Mouse (Mus musculus): ENCODE measurements around the gene Stx16. TPM values are rescaled to one million over a fixed set of nuclear protein-coding genes. Genes with fewer than 3 reads are reported as not detected.

Gene Stx16
- polyA plus RNA-seq, 1 experiment from 2014 or later, result 6.2 TPM

DNA sequence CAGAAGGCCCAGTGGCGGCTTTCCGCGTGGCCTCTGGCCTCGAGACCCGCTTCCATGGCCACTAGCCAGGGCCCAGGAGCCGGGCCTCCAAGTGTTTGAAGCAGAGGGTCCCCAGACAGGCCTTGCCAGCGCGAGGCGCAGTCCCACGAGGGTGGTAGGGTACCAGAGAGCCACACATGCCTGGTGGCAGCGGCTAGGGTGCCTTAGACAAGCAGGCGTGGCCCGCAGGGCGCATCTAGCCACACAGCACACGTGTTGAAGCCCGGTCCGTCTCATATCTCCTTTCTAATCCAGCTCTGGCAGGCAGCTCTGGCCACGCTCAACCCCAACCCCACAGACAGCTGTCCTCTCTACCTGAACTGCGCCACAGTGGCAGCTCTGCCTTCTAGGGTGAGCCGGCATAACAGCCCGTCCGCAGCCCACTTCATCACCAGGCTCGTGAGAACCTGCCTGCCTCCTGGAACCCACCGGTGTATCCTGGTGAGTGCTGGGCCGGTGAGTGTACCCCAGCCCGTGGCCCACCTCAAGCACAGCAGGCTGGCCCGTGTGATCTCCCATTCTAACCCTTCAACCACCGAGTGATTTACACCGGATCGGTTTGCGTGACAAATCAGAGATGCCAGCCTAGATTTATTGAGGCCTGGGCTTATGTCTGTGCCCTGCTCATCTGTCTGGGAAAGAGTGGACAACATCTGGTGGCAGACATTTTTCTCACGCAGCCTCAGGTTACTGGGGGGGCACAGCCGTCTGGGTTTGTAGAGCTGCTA, 34.9 kb downstream of the Stx16 start:
- no peaks in the 10 kb centered on the region for H3K9me3 ChIP-seq (replicated peaks; ENCODE audit: low read length)
- no peak for ATAC-seq (replicated peaks; ENCODE audit: low FRiP score, low read depth)
- TF ChIP-seq CTCF (IDR thresholded peaks at IDR 0.05; ENCODE audit: low read depth), result no peak
- peak overlapping the region; percentile 89 for H3K4me2 ChIP-seq (ENCODE audit: low read length)
- WGBS, result 39% methylated on average over 33 of the region's 33 CpGs
- peaks cover 12% of the 10 kb centered on the region for H3K4me1 ChIP-seq (replicated peaks; ENCODE audit: insufficient read depth, low read length)
- H3K27me3 ChIP-seq (ENCODE audit: insufficient read depth, low read length), result no peaks in the 10 kb centered on the region
- peak overlapping the region; percentile 89 for H3K9ac ChIP-seq (ENCODE audit: low read depth, low read length)
- peak overlapping the region; percentile 71; the same call in 1 of the 2 replicates for H3K27ac ChIP-seq
- peak overlapping the region; percentile 57 for H3K4me3 ChIP-seq (replicated peaks; ENCODE audit: low read depth, low read length)
- peaks cover 26% of the 10 kb centered on the region; the same call in 1 of the 2 replicates for H3K36me3 ChIP-seq (ENCODE audit: insufficient read depth, low read length)
- DNase-seq (ENCODE audit: low spot score), result peak; percentile 26

DNA sequence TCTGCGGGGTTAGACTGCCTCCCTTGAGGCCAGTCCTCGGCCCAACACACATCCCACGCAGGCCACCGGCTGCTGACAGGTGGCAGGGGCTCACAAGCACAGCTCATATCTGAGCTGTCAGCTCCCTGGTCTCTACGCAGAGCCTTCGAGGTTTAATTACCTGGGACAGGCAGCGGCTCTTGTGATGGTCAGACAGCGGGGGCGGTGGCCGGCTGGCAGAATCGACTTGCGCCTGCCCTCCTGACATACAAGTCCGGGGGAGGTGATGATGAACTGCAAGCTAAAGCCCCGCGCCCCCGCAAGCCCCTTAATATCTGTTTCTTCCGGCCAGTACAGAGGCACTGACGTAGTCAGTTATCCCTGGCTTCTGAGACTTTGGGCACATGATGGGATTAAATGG, 36.8 kb downstream of the Stx16 start:
- Histone ChIP-seq H3K4me3 (replicated peaks; ENCODE audit: low read depth, low read length) (no peak overlapping the region), H3K9ac (ENCODE audit: low read depth, low read length) (no peak overlapping the region), H3K4me2 (ENCODE audit: low read length) (no peak overlapping the region), H3K27me3 (ENCODE audit: insufficient read depth, low read length) (no peaks in the 10 kb centered on the region), H3K9me3 (replicated peaks; ENCODE audit: low read length) (no peaks in the 10 kb centered on the region), H3K27ac (no peak overlapping the region), H3K36me3 (ENCODE audit: insufficient read depth, low read length) (peaks cover 34% of the 10 kb centered on the region; the same call in 1 of the 2 replicates), H3K4me1 (replicated peaks; ENCODE audit: insufficient read depth, low read length) (peaks cover 12% of the 10 kb centered on the region)
- WGBS, result 31% methylated on average over 18 of the region's 18 CpGs
- TF ChIP-seq CTCF (IDR thresholded peaks at IDR 0.05; ENCODE audit: low read depth), result no peak
- DNase-seq (ENCODE audit: low spot score) (peak; percentile 79), ATAC-seq (replicated peaks; ENCODE audit: low FRiP score, low read depth) (peak; percentile 31; the same call in 1 of the 2 replicates)

DNA sequence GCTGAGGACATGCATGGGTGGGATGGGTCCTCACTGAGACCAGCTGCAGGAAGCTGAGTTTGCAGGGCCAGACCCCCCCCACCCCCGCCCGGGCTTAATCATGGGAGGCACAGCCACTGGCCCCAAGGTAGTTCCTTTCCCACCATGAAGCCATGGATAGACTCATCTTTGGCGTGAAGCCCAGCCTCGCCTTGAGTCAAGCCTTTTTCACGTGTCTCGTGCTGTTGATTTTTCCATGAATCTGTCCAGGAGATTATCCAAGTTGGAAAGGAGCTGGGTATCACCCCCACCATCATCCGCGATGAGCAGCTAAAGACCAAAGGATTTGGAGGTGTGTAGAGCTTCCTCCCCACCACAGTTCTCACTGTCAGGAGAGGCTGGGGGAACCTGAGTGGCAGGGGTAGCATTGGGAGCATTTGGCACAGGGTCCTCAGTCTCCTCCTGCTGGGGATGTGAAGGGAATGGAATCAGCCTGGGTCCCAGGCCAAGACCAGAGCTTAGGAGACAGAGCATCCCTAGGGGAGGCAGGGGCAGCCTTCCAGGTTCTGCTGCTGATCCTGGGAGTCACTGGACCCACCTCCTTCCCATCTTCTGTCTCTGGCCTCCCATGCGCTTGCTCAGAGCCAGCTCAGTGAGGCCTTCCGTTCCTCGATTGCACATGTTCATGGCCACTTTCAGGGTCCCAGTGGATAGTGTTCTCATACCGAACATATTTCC, 38.2 kb downstream of the Stx16 start:
- WGBS, result 85% methylated on average over 12 of the region's 12 CpGs
- Histone ChIP-seq H3K36me3 (ENCODE audit: insufficient read depth, low read length) (peaks cover 35% of the 10 kb centered on the region; the same call in 1 of the 2 replicates), H3K27ac (no peak overlapping the region), H3K4me3 (replicated peaks; ENCODE audit: low read depth, low read length) (no peak overlapping the region), H3K4me2 (ENCODE audit: low read length) (no peak overlapping the region), H3K27me3 (ENCODE audit: insufficient read depth, low read length) (no peaks in the 10 kb centered on the region), H3K9me3 (replicated peaks; ENCODE audit: low read length) (no peaks in the 10 kb centered on the region), H3K9ac (ENCODE audit: low read depth, low read length) (no peak overlapping the region), H3K4me1 (replicated peaks; ENCODE audit: insufficient read depth, low read length) (peaks cover 12% of the 10 kb centered on the region)
- ATAC-seq (replicated peaks; ENCODE audit: low FRiP score, low read depth) (no peak), DNase-seq (ENCODE audit: low spot score) (no peak)
- no peak for TF ChIP-seq CTCF (IDR thresholded peaks at IDR 0.05; ENCODE audit: low read depth)

DNA sequence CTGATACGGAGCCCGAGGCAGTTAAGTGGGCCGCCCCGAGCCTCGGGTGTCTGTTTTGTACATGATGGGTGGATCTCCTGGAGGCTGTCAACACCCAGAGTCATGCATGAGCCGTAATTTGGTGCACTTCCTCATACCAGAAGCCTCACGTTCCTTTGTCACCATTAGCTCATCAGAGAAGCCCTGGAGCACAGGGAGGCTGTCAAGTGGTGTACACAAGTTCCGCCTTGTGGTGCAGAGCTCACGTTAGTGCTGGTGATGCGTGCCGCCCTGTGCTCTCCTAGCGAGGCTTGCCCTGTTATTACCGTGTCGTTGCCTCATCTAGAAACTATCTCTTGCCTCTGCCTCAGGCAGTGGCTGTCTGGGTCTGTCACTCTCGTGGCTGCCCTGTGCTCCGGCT, 40.8 kb downstream of the Stx16 start:
- Histone ChIP-seq H3K4me2 (ENCODE audit: low read length) (no peak overlapping the region), H3K36me3 (ENCODE audit: insufficient read depth, low read length) (peaks cover 60% of the 10 kb centered on the region), H3K9ac (ENCODE audit: low read depth, low read length) (no peak overlapping the region), H3K4me1 (replicated peaks; ENCODE audit: insufficient read depth, low read length) (0 out of 2 replicates have a peak, but pooled peaks cover 4% of the 10 kb centered on the region), H3K27me3 (ENCODE audit: insufficient read depth, low read length) (no peaks in the 10 kb centered on the region), H3K9me3 (replicated peaks; ENCODE audit: low read length) (no peaks in the 10 kb centered on the region), H3K4me3 (replicated peaks; ENCODE audit: low read depth, low read length) (no peak overlapping the region), H3K27ac (no peak overlapping the region)
- no peak for ATAC-seq (replicated peaks; ENCODE audit: low FRiP score, low read depth)
- DNase-seq (ENCODE audit: low spot score), result no peak
- TF ChIP-seq CTCF (IDR thresholded peaks at IDR 0.05; ENCODE audit: low read depth), result no peak
- WGBS, result 74% methylated on average over 16 of the region's 16 CpGs

DNA sequence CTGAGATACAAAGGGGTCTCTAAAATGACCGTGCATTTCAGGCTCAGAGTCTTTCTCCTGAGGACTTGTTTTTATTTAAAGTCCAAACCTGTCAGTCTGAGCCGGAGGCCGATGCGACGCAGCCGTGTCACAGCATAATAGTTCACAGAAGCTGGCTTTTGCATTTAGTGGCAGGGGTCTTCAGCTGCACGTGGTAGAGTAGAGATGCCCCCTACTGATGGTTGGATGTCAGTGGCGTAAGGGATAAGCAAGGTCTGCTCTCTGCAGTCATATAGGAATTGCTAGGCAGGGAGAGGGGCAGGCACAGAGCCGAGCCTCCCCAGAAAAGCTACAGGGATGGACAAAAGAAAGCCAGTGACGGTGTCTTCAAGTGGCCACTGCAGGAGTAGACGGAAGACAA, 42.0 kb downstream of the Stx16 start:
- peaks cover 65% of the 10 kb centered on the region for H3K36me3 ChIP-seq (ENCODE audit: insufficient read depth, low read length)
- H3K9ac ChIP-seq (ENCODE audit: low read depth, low read length), result no peak overlapping the region

DNA sequence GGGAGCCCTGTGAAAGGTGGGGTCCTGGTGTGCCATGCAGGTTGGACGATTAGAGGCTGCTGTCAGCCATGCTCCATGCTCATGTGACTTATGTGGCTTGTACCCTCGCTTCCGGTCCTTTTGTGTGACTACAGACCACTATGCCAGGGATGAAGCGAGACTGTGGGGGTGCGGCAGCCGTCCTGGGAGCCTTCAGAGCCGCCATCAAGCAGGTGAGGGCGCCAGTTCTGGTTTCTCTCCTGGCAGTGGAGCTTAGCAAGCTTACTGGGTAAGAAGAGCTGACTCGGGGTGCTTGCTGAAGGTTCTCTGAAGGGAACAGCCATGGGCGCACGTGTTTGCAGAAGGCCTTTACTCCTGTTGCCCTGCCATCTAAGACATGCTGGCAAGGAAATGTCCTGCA, 43.2 kb downstream of the Stx16 start:
- peaks cover 65% of the 10 kb centered on the region for H3K36me3 ChIP-seq (ENCODE audit: insufficient read depth, low read length)
- whole genome bisulfite sequencing, result 96% methylated on average over 11 of the region's 11 CpGs
- no peak overlapping the region for H3K4me3 ChIP-seq (replicated peaks; ENCODE audit: low read depth, low read length)
- DNase-seq (ENCODE audit: low spot score) (no peak), ATAC-seq (replicated peaks; ENCODE audit: low FRiP score, low read depth) (no peak)
- H3K27me3 ChIP-seq (ENCODE audit: insufficient read depth, low read length), result no peaks in the 10 kb centered on the region
- H3K9me3 ChIP-seq (replicated peaks; ENCODE audit: low read length), result no peaks in the 10 kb centered on the region; the same call in 1 of the 2 replicates
- H3K4me2 ChIP-seq (ENCODE audit: low read length), result no peak overlapping the region
- H3K4me1 ChIP-seq (replicated peaks; ENCODE audit: insufficient read depth, low read length), result no peaks in the 10 kb centered on the region
- no peak overlapping the region for H3K27ac ChIP-seq
- TF ChIP-seq CTCF (IDR thresholded peaks at IDR 0.05; ENCODE audit: low read depth), result no peak
- no peak overlapping the region for H3K9ac ChIP-seq (ENCODE audit: low read depth, low read length)

More for the DNA sequence above, 42.0 kb downstream of the Stx16 start:
- ATAC-seq (replicated peaks; ENCODE audit: low FRiP score, low read depth), result no peak
- TF ChIP-seq CTCF (IDR thresholded peaks at IDR 0.05; ENCODE audit: low read depth), result peak; percentile 35; the same call in 1 of the 2 replicates
- no peaks in the 10 kb centered on the region for H3K9me3 ChIP-seq (replicated peaks; ENCODE audit: low read length)
- 67% methylated on average over 11 of the region's 11 CpGs for WGBS
- H3K27me3 ChIP-seq (ENCODE audit: insufficient read depth, low read length), result no peaks in the 10 kb centered on the region
- H3K4me3 ChIP-seq (replicated peaks; ENCODE audit: low read depth, low read length), result no peak overlapping the region
- H3K27ac ChIP-seq, result no peak overlapping the region
- no peak overlapping the region for H3K4me2 ChIP-seq (ENCODE audit: low read length)
- no peaks in the 10 kb centered on the region for H3K4me1 ChIP-seq (replicated peaks; ENCODE audit: insufficient read depth, low read length)
- no peak for DNase-seq (ENCODE audit: low spot score)

Data from kidney, postnatal 0 days (tissue).